Mouse (Mus musculus) inflammation-experienced regulatory T-cells, adult 16 weeks (primary cell): ENCODE measurements around the gene Akain1. TPM values are rescaled to one million over a fixed set of nuclear protein-coding genes. Genes with fewer than 3 reads are reported as not detected.

Experiments used
- polyA plus RNA-seq: library from polyadenylated mRNA; unstranded; fragments of 100-300 nt; shearing (Covaris generic); gene quantifications from one replicate; pipeline ENCODE4 v1.2.1, GENCODE M21; 2017

Akain1 gene
- polyA plus RNA-seq = not detected

DNA sequence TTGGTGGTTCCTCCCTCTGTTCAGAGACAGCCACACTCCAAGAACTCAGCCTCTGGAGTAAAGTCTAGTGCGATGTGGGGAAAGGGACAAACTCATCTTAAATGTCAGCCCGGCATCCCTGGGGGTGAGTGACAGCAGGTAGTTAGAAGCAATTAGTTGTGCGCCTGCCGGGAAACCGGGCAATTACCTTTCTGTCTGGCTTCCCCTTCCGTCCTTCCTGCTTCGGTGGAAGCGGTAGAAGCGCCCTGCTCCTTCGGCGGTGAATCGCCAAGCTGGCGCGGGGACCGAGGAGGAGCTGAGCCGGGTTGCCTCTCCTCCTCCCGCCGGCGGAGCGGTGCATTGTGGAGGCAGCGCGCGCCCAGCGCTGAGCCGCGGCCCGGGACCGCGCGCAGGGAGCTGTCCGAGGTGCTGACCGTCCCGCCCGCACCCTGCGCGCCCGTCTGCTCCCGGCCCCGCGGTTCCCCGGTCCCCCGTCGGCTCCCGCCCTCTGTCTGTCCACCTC is at the start of gene Akain1:
Gene Akain1, plus strand, starts transcription at position 337 of the 502 bp plus-strand sequence.

Other genes starting within 250 kb of the Akain1 start
- 20.5 TPM for gene Zbtb14, start 56.3 kb upstream of the Akain1 start, polyA plus RNA-seq